Mouse (Mus musculus) heart, adult 9 months (tissue): ENCODE data around the gene 4930562C15Rik.

ENCODE experiments used
- DNase-seq, 2 experiments: peaks; one replicate each; pipeline ENCODE4 v3.0.0; 2022; ENCODE audit warnings: low spot score in 2 of 2

The 4930562C15Rik gene

DNA sequence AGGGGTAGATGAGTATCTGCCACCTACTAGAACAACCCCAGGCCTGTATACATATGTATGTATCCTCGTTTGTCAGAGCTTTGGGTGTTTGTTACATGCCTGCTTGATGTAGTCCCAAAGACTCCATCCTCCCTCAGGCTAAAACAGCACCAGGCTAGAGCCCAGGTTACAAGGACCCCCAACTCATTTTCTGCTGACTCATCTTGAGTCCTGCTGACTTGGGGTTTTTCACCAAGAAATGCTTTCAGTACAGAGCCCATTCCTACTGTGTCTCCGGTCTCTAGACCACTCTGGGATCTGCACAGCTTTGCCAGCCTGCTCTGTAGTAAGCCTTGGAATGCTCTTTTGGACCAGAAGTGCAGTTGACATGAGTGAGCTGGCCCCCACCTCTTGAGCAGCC, 81.4 kb downstream of the 4930562C15Rik start:
- DNase-seq, result no peak
